Mouse (Mus musculus) 3T3-L1 (cell line): ENCODE measurements around the gene Eftud2.

Experiments
- DNase-seq: peaks from one replicate; pipeline ENCODE4 v3.0.0-alpha.2; 2015; ENCODE audit warnings: low read depth, low spot score

Gene Eftud2

DNA sequence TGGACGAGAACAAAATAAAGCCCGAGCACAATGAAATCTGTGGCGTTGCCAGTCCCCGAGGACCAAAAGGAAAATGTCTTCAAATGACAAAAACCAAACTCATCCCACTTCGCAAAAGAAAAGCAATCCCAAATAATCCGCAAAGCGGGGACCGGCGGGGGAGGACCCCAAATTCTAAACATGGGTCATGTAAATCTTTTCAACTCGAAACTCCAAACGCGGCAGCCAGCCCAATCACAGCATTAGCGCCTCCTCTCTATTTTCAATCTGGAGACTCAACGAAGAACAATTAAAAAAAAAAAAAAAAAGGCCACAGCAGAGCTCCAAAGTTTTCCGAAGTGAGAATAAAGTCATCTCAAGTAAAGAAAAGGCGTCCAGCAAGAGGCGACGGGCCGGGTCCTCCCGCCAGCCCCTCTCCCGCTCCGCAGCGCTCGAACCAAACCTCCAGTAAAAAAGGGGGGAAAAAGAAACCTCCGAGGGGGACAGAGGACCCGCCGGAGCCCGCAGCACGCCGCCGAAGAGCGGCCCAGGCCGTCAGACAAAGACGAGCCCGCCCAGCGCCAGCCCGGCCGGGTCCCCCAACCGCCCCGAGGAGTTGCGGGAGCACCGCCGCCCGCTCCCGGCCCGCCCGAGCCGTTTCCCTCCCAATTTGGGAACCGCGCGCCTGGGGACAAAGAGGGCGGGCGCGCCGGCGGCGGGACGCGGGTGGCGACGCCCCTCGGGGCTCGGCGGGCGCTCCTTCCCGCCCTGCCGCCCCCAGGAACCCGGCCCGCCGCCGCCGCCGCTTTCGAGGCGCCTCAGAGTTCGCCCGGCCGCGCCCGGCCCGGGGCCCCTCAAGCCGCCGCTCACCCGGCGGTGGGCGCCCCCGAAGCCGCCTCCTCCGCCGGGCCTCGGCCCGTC is 62.4 kb downstream of the Eftud2 start:
- peak; percentile 48 for DNase-seq

GRCm38 (mm10) chr11:102814881-102815280 is 65.9 kb downstream of the Eftud2 start:
- peak; percentile 9 for DNase-seq

GRCm38 (mm10) chr11:102810721-102811485 is 69.9 kb downstream of the Eftud2 start:
- DNase-seq = peak; percentile 78

GRCm38 (mm10) chr11:102808246-102808645 is 72.5 kb downstream of the Eftud2 start:
- no peak for DNase-seq

- DNase-seq = no peak
Measured at GRCm38 (mm10) chr11:102803453-102803852, 77.3 kb downstream of the Eftud2 start.

DNA sequence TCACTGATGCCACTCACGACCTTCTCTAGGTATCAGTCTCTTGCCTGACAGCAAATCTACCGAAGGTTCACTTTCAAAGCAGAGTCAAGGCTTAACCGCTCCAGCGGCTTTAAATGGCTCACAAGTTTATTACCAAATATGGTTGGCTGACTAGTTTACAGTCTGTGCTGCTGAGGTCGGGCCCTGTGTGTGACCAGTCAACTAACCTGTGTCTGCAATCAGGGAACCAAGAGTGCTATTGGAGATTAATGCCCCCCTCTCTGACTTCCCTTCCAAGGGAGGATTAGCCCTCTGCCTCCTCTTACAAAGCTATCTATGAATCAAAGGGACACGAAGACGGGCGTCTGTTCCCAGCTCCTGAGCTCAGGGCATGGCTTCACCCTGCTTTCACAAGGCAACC is 86.6 kb downstream of the Eftud2 start:
- DNase-seq = no peak

GRCm38 (mm10) chr11:102791682-102792445 is 88.9 kb downstream of the Eftud2 start:
- DNase-seq = no peak
